Mouse (Mus musculus): Measurements from ENCODE around the gene Gar1.

- TF ChIP-seq CTCF (IDR thresholded peaks at IDR 0.05; ENCODE audit: low read depth) (no peak), EP300 (IDR thresholded peaks at IDR 0.05; ENCODE audit: low read depth) (no peak)
Observed at GRCm38 (mm10) chr3:129822206-129822775, 8.9 kb downstream of the Gar1 start, which contains the start of gene Rrh.
